Mouse (Mus musculus) MEL (cell line): ENCODE data around the gene Nudc. TPM values are rescaled to one million over a fixed set of nuclear protein-coding genes. Genes with fewer than 3 reads are reported as not detected.

ENCODE experiments used
- DNase-seq: peaks from one replicate; pipeline ENCODE4 v3.0.0; 2011; ENCODE audit warnings: low read depth, low spot score
- H3K27ac ChIP-seq: 2 replicates; pipeline ENCODE4 v1.5.1; 2012; ENCODE audit warnings: low read depth, mild to moderate bottlenecking, control low read depth, low read length, moderate library complexity; ENCODE audit not compliant: control insufficient read depth
- H3K27me3 ChIP-seq, 2 experiments: fragments of 150-350 bp in 1 of 2; sonication (generic) in 1 of 2; 2 replicates each; pipeline ENCODE4 v1.6.1; 2012; ENCODE audit warnings: low read length in 2 of 2, mild to moderate bottlenecking in 2 of 2, improper control_type of control experiment in 1 of 2, moderate library complexity in 1 of 2; ENCODE audit not compliant: insufficient read depth in 2 of 2, control insufficient read depth in 1 of 2
- H3K36me3 ChIP-seq, 2 experiments: 2 replicates each; pipeline ENCODE4 v1.6.1; 2012 to 2014; ENCODE audit warnings: low read length in 2 of 2, improper control_type of control experiment in 1 of 2, inconsistent platforms in 1 of 2, mild to moderate bottlenecking in 1 of 2; ENCODE audit not compliant: insufficient read depth in 2 of 2, control insufficient read depth in 1 of 2
- H3K4me1 ChIP-seq, 2 experiments: fragments of 150-350 bp in 1 of 2; sonication (generic) in 1 of 2; 2 replicates each; pipeline ENCODE4 v1.6.1; 2012; ENCODE audit warnings: low read length in 2 of 2, improper control_type of control experiment in 1 of 2, mild to moderate bottlenecking in 1 of 2; ENCODE audit not compliant: insufficient read depth in 2 of 2, control insufficient read depth in 1 of 2
- H3K4me3 ChIP-seq, 2 experiments: fragments of 150-350 bp in 1 of 2; sonication (generic) in 1 of 2; 2 replicates each; pipeline ENCODE4 v1.5.1; 2012; ENCODE audit warnings: low read depth in 2 of 2, low read length in 2 of 2, mild to moderate bottlenecking in 2 of 2, moderate library complexity in 2 of 2, control low read depth in 1 of 2, improper control_type of control experiment in 1 of 2; ENCODE audit not compliant: control insufficient read depth in 1 of 2, insufficient read depth in 1 of 2
- H3K79me2 ChIP-seq: 2 replicates; pipeline ENCODE4 v1.6.1; 2012; ENCODE audit warnings: mild to moderate bottlenecking, low read length, moderate library complexity; ENCODE audit not compliant: control insufficient read depth, poor library complexity, insufficient read depth
- H3K9ac ChIP-seq: 2 replicates; pipeline ENCODE4 v1.6.1; 2012; ENCODE audit warnings: low read depth, mild to moderate bottlenecking, control low read depth, low read length, moderate library complexity; ENCODE audit not compliant: control insufficient read depth, poor library complexity, severe bottlenecking
- H3K9me3 ChIP-seq: fragments of 150-350 bp; sonication (generic); replicated peaks from 2 replicates; pipeline ENCODE4 v1.6.1; 2012; ENCODE audit warnings: mild to moderate bottlenecking, low read length, improper control_type of control experiment, moderate library complexity; ENCODE audit not compliant: insufficient read depth
- BHLHE40 ChIP-seq: IDR thresholded peaks from 2 replicates; pipeline ENCODE4 v1.6.1; 2012; ENCODE audit warnings: low read depth, mild to moderate bottlenecking, inconsistent platforms, low read length, improper control_type of control experiment, borderline replicate concordance
- E2F4 ChIP-seq: IDR thresholded peaks from 2 replicates; pipeline ENCODE4 v1.6.1; 2011; ENCODE audit warnings: low read depth, low read length, improper control_type of control experiment, borderline replicate concordance
- ELF1 ChIP-seq: IDR thresholded peaks from 2 replicates; pipeline ENCODE4 v1.6.1; 2014; ENCODE audit warnings: low read depth, mild to moderate bottlenecking, inconsistent platforms, low read length, improper control_type of control experiment, moderate library complexity
- EP300 ChIP-seq, 2 experiments: IDR thresholded peaks; 2 replicates each; pipeline ENCODE4 v1.6.1; 2011; ENCODE audit warnings: improper control_type of control experiment in 2 of 2, low read length in 2 of 2, low read depth in 1 of 2, mild to moderate bottlenecking in 1 of 2
- GATA1 ChIP-seq: IDR thresholded peaks from 2 replicates; pipeline ENCODE4 v1.6.1; 2011; ENCODE audit warnings: low read depth, low read length, improper control_type of control experiment
- HCFC1 ChIP-seq: IDR thresholded peaks from 2 replicates; pipeline ENCODE4 v1.6.1; 2012; ENCODE audit warnings: low read depth, mild to moderate bottlenecking, inconsistent platforms, low read length, improper control_type of control experiment, moderate library complexity
- JUND ChIP-seq: IDR thresholded peaks from 2 replicates; pipeline ENCODE4 v1.6.1; 2011; ENCODE audit warnings: low read depth, mild to moderate bottlenecking, improper control_type of control experiment, low read length
- MAX ChIP-seq: IDR thresholded peaks from 2 replicates; pipeline ENCODE4 v1.6.1; 2011; ENCODE audit warnings: low read length, improper control_type of control experiment
- MAZ ChIP-seq: IDR thresholded peaks from 2 replicates; pipeline ENCODE4 v1.6.1; 2012; ENCODE audit warnings: low read depth, mild to moderate bottlenecking, inconsistent platforms, low read length, improper control_type of control experiment
- MEF2A ChIP-seq: IDR thresholded peaks from 2 replicates; pipeline ENCODE4 v1.6.1; 2014; ENCODE audit warnings: low read depth, mild to moderate bottlenecking, inconsistent platforms, low read length, improper control_type of control experiment; ENCODE audit not compliant: poor library complexity, insufficient replicate concordance, severe bottlenecking; ENCODE audit errors: extremely low read depth
- MXI1 ChIP-seq: IDR thresholded peaks from 2 replicates; pipeline ENCODE4 v1.6.1; 2011; ENCODE audit warnings: mild to moderate bottlenecking, low read depth, low read length, improper control_type of control experiment
- MYB ChIP-seq: IDR thresholded peaks from 2 replicates; pipeline ENCODE4 v1.6.1; 2011; ENCODE audit warnings: mild to moderate bottlenecking, low read depth, low read length, improper control_type of control experiment
- MYC ChIP-seq: IDR thresholded peaks from 2 replicates; pipeline ENCODE4 v1.6.1; 2011; ENCODE audit warnings: low read depth, mild to moderate bottlenecking, low read length, improper control_type of control experiment, moderate library complexity
- NELFE ChIP-seq: IDR thresholded peaks from 2 replicates; pipeline ENCODE4 v1.6.1; 2011; ENCODE audit warnings: low read depth, low read length, improper control_type of control experiment
- NRF1 ChIP-seq: IDR thresholded peaks from 2 replicates; pipeline ENCODE4 v1.6.1; 2014; ENCODE audit warnings: low read depth, mild to moderate bottlenecking, inconsistent platforms, low read length, improper control_type of control experiment, moderate library complexity; ENCODE audit not compliant: poor library complexity, insufficient read depth, severe bottlenecking
- POLR2A ChIP-seq, 2 experiments: IDR thresholded peaks; 2 replicates each; pipeline ENCODE4 v1.6.1; 2011 to 2012; ENCODE audit warnings: low read length in 2 of 2, mild to moderate bottlenecking in 2 of 2, control low read depth in 1 of 2, improper control_type of control experiment in 1 of 2, low read depth in 1 of 2, moderate library complexity in 1 of 2; ENCODE audit not compliant: control insufficient read depth in 1 of 2, insufficient read depth in 1 of 2, poor library complexity in 1 of 2
- POLR2AphosphoS2 ChIP-seq: IDR thresholded peaks from 2 replicates; pipeline ENCODE4 v1.6.1; 2011; ENCODE audit warnings: low read length, improper control_type of control experiment
- POLR2AphosphoS5 ChIP-seq: IDR thresholded peaks from 2 replicates; pipeline ENCODE4 v1.6.1; 2012; ENCODE audit warnings: low read depth, borderline replicate concordance, mild to moderate bottlenecking, inconsistent platforms, low read length, moderate library complexity, mixed read lengths
- SIN3A ChIP-seq: IDR thresholded peaks from 2 replicates; pipeline ENCODE4 v1.6.1; 2012; ENCODE audit warnings: low read length, improper control_type of control experiment, inconsistent platforms
- SMC3 ChIP-seq: IDR thresholded peaks from 2 replicates; pipeline ENCODE4 v1.6.1; 2011; ENCODE audit warnings: low read depth, low read length, improper control_type of control experiment
- TAL1 ChIP-seq: IDR thresholded peaks from 2 replicates; pipeline ENCODE4 v1.6.1; 2012; ENCODE audit warnings: mild to moderate bottlenecking, inconsistent platforms, low read length, moderate library complexity, mixed read lengths
- TBP ChIP-seq: IDR thresholded peaks from 2 replicates; pipeline ENCODE4 v1.8.0; 2011; ENCODE audit warnings: low read depth, low read length, improper control_type of control experiment
- TCF12 ChIP-seq: IDR thresholded peaks from 2 replicates; pipeline ENCODE4 v1.6.1; 2014; ENCODE audit warnings: low read depth, mild to moderate bottlenecking, inconsistent platforms, low read length, improper control_type of control experiment, moderate library complexity
- USF1 ChIP-seq: IDR thresholded peaks from 2 replicates; pipeline ENCODE4 v1.6.1; 2014; ENCODE audit warnings: low read depth, mild to moderate bottlenecking, inconsistent platforms, low read length, improper control_type of control experiment, moderate library complexity
- USF2 ChIP-seq, 2 experiments: IDR thresholded peaks; 2 replicates each; pipeline ENCODE4 v1.6.1; 2011 to 2012; ENCODE audit warnings: improper control_type of control experiment in 2 of 2, low read length in 2 of 2, borderline replicate concordance in 1 of 2, inconsistent platforms in 1 of 2, low read depth in 1 of 2, mild to moderate bottlenecking in 1 of 2; ENCODE audit not compliant: insufficient read depth in 1 of 2
- ZMIZ1 ChIP-seq: IDR thresholded peaks from 2 replicates; pipeline ENCODE4 v1.6.1; 2012; ENCODE audit warnings: low read depth, mild to moderate bottlenecking, inconsistent platforms, low read length, improper control_type of control experiment, moderate library complexity
- polyA plus RNA-seq, 2 experiments: library from polyadenylated mRNA; stranded (reverse) in 1 of 2; unstranded in 1 of 2; fragments of >175 nt in 1 of 2; fragments of >200 nt in 1 of 2; gene quantifications; 2 replicates each; pipeline versions ENCODE4 v1.2.1 to v1.2.4; 2012; ENCODE audit warnings: low replicate concordance in 2 of 2, low read depth in 1 of 2; ENCODE audit not compliant: insufficient read length in 2 of 2, insufficient read depth in 1 of 2, missing spikeins in 1 of 2
- total RNA-seq: library from RNA; depleted of rRNA; stranded (reverse); fragments of 300-350 nt; gene quantifications from 2 replicates; pipeline ENCODE4 v1.2.3, GENCODE M21; 2012; rRNA removed

Nudc gene
- total RNA-seq (504 and 516 TPM in 2 replicates), polyA plus RNA-seq (100 to 1,000 TPM in 1 of 2 experiments, not detected in 1; 732 TPM)

GRCm38 (mm10) chr4:133545272-133546231, at the start of gene Nudc:
Gene Nudc (minus strand): TSS chr4:133545996.
- peak; percentile 97 for DNase-seq
- H3K9ac ChIP-seq = peak within 1 kb of the TSS; percentile 97
- peak within 1 kb of the TSS; percentile 79 for H3K27ac ChIP-seq
- peaks cover 45% of the 10 kb centered on the region for H3K79me2 ChIP-seq
- H3K4me3 ChIP-seq = peak within 1 kb of the TSS; percentile 92 to 96
- H3K9me3 ChIP-seq = no peaks in the 10 kb centered on the region
- H3K27me3 ChIP-seq = no peaks in the 10 kb centered on the region
- TF ChIP-seq NRF1 (no peak), POLR2AphosphoS5 (no peak), MXI1 (peak; percentile 85), EP300 (IDR thresholded peaks at IDR 0.05; ENCODE audit: low read depth in 1 of 2, low read length in 2 of 2) (no peak), HCFC1 (peak; percentile 86), TCF12 (0 out of 2 replicates have a peak, but pooled peaks have one; percentile 43), MYB (peak; percentile 45; the same call in 1 of the 2 replicates), BHLHE40 (no peak), USF1 (peak; percentile 62), MAZ (no peak; the same call in 1 of the 2 replicates), SIN3A (peak; percentile 85; the same call in 1 of the 2 replicates), SMC3 (no peak), ELF1 (peak; percentile 68; the same call in 1 of the 2 replicates), E2F4 (peak; percentile 43; the same call in 1 of the 2 replicates), MAX (peak; percentile 57), MYC (peak; percentile 13), POLR2AphosphoS2 (peak; percentile 70; the same call in 1 of the 2 replicates), TAL1 (no peak), MEF2A (no peak), JUND (no peak), POLR2A (IDR thresholded peaks at IDR 0.05; ENCODE audit: control insufficient read depth in 1 of 2, insufficient read depth in 1 of 2, low read depth in 1 of 2, low read length in 2 of 2, poor library complexity in 1 of 2) (peak; percentile 81 to 95), GATA1 (no peak), TBP (peak; percentile 63; the same call in 1 of the 2 replicates), NELFE (peak; percentile 93), ZMIZ1 (peak; percentile 79), USF2 (IDR thresholded peaks at IDR 0.05; ENCODE audit: borderline replicate concordance in 1 of 2, insufficient read depth in 1 of 2, low read depth in 1 of 2, low read length in 2 of 2) (no peak)
- peaks cover 3 to 6% of the 10 kb centered on the region in 2 experiments for H3K4me1 ChIP-seq
- H3K36me3 ChIP-seq = peaks cover 1 to 9% of the 10 kb centered on the region in 2 experiments; a peak in 3 of 4 replicates
